Mouse (Mus musculus) telencephalon, adult 2 months (tissue): ENCODE measurements around the gene Lekr1.
A peak's percentile ranks its signal among the peaks of the same experiment; 100 is the strongest.
"Not testable (repeated sequence)": the region's sequence is repeated elsewhere in the genome, so short reads cannot be mapped to it uniquely, and the experiment has no call there.

Experiments
- DNase-seq: peaks from one replicate; pipeline ENCODE4 v3.0.0-alpha.2; 2011; ENCODE audit warnings: low read depth, low spot score

Gene Lekr1

DNA sequence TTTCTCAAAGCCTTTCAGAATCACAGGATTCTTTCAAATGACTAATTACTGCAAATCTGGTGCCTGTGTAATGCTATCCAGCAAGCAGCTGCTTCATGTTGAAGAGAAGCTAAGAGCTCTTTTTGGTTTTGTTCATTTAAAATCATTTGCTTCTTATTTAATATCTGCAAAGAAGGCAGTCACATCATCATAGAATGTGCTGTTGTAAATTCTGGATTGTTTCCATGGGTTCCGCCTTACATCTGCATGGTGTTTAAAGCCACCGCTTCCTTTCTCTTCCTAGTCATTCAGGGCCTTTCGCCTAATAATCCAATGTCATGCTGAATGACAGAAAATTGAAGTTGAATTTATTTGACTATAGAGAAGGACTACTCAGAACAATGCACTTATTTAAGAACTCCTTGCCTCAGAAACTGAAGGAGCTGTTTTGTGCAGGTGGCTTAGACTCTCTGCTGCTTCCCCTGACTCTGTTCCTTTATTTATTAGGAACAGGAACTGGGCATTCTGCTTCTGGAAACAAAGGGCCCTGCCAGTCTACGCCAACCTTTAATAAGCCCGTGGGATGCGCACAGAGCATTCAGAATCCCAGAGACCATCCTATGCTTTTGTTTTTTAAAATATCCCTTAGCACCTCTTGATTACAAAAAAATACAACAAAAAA, 101.3 kb downstream of the Lekr1 start:
- peak; percentile 10 for DNase-seq

DNA sequence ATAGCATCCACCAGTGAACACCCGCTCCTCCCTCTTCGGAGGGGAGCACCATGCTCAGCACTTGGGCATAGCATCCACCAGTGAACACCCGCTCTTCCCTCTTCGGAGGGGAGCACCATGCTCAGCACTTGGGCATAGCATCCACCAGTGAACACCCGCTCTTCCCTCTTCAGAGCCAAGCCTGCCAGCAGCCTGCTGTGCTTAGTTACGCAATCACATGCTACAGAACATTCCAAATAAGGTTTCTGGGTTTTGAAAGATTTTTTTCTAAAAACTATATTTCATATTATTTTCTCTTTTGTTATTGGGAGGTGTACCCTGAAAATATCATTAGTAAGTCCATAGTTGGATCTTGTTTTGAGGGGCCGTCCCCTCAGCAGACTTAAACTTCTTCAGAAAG, 103.6 kb downstream of the Lekr1 start:
- DNase-seq: not testable (repeated sequence)

DNA sequence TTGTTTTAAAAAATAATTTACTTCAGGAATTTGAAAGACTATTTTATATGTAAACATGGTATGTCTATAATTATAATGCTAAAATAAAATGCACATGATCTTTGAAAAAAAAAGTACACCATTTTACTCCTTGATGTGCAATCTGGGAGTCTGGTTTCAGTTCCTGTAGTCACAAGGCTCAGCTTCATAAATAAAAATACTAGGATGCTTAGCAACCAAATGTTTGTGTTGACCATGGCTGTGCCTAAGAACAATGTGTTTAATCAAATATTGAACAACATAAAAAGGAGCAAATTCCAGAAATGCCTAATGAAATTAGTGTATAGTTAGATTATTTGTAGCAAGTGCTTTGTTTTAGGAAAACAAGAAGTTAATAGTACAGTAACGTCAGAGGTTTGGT, 107.9 kb downstream of the Lekr1 start:
- DNase-seq: no peak

DNA sequence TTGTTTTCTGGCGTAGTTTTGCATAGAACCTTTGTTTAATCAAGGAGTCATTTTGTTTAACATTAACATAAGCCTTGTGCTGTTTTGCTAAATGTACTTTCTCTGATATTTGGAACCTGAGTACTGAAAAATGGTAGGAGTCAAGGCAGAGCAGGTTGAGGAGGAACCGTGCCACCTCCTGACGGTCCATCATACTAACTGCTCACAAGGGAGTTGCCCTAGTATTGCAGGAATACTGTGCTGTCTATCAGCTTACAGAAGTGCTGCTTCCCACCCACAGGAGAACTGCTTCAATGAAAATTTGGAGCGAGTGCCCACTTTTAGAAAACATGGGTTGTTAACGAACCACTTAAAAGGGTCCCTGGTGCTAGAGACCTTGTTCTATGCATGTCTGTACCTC, 109.1 kb downstream of the Lekr1 start:
- DNase-seq: no peak

DNA sequence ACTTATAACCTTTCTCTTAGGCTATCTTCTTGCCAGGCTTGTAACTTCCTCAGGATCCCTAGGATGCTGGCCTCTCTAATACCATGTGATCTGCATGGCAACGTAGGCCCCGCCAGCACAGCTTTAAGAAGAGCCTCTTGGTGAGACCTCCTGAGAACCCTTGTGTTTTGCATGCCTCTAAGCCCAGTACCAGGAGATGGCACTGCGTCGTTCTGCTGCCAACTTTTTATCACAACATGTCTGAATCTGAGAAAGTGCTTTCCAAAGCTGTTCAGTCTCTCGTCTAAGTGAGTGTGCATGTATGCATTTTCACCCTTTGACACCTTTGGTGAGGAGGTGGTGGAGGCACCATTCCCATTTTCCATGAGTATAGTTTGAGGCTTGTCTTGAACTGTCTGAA, 116.2 kb downstream of the Lekr1 start:
- no peak for DNase-seq

DNA sequence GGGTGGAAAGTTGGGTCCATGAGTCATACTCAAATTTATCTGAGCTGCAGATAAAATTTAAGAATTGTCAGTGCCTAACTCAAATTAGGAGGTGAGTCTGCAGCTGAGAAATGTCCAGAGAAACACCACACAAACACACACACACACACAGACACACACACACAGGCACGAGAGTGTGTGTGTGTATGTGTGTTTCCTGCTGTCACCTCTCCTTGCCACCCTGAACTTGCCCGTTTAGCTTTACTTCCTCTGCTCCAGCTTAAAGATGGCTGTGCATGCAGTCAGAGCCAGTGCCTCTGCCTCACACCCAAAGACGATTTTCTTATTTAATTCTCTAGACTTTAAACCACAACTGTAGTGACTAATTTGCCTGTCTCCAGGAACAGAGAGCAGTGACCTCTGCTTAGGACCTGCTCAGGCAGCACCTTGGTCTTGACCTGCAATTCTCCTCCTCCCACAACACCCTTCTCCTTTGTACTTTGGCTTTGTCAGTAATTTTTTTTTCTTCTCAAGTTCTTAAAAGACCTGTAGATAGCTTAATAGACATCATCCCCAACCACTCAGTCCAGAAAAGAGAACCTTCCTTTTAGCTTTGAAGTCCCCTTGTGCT, 124.2 kb downstream of the Lekr1 start:
- DNase-seq: no peak

DNA sequence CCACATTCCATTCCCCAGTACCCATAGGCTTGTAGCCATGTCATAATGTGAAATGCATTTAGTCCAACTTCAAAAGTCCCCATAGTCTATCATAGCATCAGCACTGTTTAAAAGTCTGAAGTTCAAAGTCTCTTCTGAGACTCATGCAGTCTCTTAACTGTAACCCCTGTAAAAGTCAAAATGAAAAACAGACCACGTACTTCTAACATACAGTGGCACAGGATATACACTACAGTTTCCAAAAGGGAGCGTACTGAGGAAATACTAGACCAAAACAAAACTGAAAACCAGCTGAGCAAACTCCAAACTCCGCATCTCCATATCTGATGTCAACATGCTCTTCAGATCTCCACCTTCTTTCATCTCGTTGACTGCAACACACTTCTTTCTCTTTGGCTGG, 127.5 kb downstream of the Lekr1 start:
- DNase-seq: no peak

DNA sequence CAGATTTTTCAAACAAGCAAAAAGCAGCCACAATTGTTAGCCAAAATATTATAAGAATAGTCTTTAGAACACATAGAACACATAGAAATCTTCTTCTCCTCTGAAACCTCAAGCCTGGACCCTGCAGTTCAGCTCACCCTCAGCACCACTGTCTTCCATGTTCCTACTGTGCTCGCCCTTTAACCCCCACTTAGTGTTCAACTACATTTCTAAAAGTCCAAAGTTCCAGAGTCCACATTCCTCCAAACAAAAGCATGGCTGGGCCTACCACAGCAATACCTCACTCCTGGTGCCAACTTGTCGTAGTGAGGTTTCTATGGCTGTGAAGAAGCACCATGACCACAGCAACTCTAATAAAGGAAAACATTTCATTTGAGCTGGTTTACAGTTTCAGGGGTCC, 128.7 kb downstream of the Lekr1 start:
- DNase-seq: no peak

DNA sequence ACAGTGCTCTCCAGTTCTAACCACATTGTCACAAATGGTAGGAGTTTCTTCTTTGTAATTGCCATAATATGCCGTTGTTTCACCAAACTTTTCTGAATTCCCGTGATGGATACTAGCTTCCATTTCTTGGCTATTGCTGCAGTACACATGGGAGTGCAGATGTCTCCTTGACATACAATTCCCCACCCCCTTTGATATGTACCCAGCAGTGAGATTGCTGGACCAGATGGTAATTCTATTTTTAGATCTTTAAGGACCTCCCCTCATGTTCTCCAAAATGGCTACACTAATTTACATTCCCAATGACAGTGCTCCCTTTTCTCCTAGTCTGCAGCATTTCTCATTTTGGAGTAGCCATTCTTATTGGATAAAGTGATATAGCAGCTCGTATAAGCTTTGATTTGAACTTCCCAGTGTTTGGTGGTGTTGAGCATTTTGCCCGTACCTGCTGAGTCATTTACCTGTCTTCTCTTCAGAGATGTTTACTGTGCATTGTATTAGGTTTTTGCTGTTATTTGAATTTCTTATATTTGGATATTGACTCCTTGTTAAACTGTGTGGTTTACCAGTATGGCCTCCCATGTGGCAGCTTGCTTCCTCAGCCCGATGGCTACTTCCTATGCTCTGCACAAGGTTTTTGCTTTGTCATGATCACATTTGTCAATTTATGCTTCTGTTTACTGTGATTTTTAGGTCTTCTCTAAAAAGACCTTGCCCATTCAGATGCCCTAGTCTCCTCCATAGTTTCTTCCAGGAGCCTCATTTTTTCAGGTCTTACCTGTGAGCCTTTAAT, 131.5 kb downstream of the Lekr1 start:
- no peak for DNase-seq

DNA sequence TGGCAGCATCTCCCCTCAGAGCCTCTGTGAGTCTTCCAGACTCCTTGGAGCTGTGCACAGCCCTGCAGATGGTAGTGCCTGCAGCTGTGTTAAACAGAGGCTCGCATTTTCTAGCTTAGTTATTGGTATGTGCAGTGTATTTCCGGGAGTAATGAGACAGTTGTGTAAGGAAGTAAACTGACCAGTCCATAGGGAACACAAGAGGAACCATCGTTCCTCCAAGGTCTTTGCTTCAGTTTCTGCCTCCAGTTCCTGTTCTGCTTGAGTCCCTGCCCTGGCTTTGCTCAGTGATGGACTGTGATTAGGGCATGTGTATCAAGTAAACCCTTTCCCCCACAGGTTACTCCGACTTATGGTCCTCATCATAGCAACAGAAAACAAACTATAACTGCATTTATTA, 134.9 kb downstream of the Lekr1 start:
- no peak for DNase-seq

DNA sequence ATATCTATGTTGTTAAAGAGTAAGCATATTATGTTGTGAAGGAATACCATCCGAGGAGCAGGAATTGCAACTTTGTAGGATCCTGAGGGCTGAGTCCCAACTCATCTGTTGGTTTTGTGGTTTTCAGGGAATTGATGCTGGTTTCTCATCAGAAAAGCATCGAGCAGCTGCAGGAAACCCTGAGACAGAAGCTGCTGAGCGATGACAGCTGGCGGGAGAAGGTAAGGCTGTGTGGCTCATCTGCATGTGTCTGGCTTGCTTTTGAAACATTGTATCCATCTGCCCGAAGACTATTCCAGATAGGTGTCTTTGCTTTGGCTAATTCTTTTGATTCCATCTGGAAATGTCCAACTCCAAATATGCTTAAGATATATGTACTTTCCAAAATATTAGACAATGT, 136.2 kb downstream of the Lekr1 start:
- no peak for DNase-seq

DNA sequence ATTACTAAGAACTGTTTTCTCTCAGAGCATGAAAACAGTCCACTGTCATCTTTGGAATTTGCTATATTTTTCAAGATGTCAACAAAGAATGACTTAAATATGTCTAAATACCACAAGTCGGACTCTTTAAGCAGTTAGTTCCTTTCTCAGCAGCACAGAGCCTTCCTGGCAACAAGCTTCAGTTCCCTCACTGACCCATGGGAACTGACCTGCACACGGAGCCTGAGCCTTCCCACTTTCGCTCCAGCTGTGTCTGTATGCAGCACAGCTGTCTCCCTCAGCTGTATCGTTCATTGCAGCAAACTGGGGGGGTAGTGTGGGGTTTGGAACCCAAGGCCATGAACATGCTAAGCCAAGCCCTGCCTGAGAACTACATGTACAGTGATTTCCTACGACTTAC, 136.8 kb downstream of the Lekr1 start:
- no peak for DNase-seq

DNA sequence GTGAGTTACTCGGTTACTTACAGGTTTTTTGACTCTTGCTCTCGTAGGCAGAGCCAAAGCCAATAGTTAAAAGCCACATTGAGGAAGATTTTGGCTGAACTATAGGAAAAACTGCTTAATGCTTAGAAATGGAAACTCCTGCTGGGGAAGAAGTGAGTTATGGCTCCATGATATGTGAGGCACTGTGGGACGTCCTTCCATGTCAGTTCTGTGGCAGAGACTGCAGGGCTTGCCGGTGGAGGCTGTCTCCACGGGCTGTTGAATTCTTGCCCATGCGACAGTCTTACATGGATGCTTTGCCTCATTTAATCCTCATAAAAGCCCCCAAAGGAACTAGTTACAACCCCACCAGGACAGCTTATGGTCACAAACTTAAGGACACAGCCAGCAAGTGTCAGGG, 148.9 kb downstream of the Lekr1 start:
- no peak for DNase-seq

DNA sequence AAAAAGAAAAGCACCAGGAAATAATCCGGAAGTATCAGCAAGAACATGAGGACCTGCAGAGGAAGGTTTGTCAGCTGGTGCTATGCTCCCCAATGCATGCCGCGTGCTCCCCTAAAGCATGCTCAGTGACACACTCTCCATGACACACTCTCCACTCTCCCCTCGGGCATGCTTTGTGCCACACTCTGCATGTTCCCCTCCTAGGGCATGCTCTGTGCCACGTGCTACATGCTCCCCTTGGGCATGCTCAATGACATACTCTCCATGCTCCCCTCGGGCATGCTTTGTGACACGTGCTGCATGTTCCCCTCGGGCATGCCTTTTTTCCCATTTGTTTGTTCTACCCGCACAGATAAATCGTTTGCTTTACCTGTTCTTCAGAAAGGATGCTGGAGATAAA, 150.0 kb downstream of the Lekr1 start:
- DNase-seq: no peak

DNA sequence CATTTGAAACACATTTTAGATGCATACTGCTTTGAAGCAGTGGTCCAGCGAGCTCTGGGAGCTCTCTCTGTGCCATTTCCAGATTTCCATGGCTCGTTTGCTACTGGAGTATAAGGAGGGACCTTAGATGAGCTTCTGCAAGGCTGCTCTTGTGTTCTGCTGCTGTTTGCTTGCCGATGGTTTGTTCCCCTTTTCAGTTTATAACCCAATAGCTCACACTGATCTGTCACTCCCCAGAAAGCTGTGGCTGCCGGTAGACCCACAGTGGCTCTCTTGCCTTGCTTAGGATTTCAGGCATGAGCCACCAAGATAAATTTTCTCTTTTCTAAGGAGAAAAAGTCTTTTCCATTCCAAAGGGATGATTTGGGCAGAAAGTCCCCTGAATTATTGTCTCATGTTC, 152.6 kb downstream of the Lekr1 start:
- DNase-seq: no peak

DNA sequence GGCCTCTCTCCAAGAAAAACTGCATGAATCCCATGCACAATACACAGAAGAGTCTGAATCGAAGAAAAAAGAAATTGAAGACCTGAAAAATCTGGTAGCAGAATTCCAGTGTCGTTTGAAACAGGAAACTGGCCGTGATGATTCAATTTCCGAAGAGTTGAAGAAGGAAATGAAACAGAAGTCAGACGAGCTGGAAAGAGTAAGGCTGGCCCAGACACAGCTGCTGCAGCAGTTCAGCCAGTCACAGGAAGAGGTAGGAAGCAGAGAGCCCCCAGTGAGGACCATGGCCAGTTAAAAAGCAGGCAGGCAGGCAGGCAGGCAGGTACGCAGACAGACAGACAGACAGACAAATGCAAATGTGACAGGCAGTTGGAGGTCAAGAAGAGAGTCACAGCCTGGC, 153.8 kb downstream of the Lekr1 start:
- no peak for DNase-seq

DNA sequence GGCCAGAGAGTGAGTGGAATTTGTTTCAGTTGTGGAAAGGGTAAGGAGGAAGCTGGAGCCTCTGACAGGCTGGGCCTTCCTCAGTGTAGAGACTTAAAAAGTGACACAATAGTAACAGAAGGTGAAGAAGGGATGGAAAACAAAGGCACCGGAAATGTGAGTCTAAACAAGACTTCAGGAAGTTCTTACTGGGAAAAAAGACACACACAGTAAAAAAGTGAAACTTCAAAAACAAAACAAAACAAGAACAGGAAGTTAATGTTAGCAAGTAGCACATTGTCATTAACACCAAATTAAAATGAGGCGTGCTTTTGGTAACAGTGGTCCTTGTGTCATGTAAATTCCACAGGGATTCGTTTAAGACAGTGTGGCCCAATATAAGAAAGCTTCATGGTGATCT, 158.9 kb downstream of the Lekr1 start:
- no peak for DNase-seq

DNA sequence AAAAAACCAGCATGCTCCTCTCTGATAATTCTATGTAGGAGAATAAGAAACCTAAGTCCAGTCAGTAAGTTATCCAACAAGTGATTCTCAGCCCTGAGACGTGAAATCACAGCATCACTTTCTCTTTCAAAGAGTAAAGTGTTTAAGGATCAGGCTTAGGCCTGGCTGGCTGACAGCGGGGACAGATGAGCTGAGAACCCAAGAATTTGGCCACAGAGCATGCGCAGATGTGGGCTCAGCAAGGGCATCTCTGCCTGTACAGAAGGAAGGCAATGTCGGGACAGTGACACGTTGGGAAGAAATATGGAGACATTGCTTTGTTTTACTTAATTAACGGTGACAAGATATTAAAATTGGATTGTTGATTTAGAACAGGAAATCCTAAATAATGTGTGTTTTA, 160.7 kb downstream of the Lekr1 start:
- DNase-seq: no peak

DNA sequence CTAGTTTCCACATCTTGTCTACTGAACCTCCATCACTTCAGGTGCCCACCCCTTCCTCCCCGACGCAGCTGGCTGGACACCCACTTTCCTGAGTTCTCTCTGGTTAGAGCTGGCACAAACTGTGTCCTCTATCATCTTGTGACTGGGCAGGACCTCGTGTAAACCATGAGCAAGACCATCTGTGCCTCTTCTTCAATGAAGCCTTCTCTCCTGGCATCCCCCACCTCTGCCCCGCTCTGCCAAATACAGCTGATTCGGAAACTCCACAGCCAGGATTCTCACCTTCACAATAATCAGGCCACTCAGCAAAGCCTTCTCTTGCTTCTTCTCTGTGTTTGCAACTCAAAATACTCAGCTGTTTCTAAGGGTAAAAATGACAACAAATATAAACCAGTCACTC, 161.4 kb downstream of the Lekr1 start:
- no peak for DNase-seq

DNA sequence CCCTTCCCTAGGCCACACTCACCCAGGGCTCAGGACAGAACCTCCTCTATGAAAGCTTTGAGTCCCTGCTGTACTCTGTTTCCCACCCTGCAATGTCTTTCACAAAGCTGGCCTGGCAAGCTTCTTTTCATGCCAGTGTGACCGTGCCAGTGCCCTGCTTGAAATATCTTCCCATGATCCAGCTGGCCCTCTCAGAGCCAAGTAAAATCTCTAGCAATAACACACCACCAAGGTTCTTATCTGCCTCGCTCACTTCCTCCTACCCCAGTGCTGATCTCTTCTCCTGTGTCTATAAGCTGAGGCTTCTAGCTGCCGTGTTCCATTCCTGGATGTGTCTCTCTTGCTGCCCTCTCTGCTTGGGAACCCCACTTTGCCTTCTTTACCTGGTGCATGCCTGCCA, 162.0 kb downstream of the Lekr1 start:
- DNase-seq: no peak

DNA sequence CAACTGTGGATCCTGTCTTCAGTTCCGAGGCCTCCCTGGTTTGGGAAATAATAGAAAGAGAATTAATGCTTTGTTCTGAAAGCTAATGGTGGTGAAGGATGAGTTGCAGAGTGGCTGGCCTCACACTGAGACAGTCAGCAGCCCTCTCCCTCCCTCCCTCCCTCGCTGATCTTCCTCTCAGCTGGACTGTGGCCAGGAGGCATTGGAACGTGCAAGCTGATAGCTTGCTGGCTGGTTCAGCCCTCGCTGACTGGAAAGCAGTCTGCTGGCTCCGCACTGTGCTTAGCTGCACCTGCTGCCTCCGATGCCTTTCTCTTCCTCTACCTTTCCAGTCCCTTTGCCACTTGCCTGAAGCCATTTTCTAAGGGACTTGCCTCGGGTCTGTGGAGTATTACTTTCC, 163.2 kb downstream of the Lekr1 start:
- peak; percentile 5 for DNase-seq

DNA sequence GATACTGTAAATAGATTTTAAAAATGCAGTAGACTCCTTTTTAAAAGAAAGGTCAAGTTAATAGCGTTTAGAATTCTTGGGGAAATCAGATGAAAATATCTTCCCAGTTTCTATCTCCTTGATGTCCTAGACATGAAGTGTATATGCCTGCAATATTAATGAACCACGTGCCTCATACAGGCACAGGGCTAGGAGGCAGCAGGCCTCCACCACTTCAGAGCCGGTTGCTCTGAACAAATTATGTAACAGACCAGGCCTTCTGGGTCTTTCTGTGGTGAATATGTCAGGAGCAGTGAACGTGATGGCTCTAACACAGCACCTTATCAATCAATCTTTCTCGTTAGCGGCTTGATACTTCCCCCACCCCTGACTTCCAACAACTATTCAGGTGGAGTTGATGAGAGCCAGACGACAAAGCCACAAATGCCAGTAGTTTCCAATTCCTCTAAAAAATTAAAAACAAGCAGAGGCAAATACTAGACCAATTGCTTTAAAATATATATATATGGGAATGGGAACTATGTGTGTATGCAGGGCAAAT, 164.0 kb downstream of the Lekr1 start:
- DNase-seq: no peak

DNA sequence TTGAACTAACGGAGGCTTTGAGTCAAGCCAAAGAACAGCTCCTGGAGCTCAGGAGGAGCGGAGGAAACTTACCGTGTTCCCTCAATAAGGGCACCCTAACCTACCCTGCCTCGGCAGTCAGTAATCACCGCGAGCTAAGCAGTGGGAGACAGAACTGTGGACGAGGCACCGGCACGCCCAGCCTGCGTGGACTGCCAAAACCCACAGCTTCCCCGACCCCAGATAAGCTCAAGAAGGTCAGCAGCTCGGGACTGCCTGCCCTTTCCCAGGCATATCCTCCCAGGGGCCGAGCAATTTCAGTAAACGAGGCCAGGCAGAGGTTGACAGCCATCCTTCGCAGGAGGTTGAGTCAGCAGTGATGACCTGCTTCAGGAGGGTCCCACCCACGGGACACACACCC, 164.8 kb downstream of the Lekr1 start:
- DNase-seq: no peak
